Mouse (Mus musculus) CH12.LX (cell line): ENCODE measurements around the gene Atad5. TPM values are rescaled to one million over a fixed set of nuclear protein-coding genes. Genes with fewer than 3 reads are reported as not detected.

Experiments
- DNase-seq: peaks from one replicate; pipeline ENCODE4 v3.0.0-alpha.2; 2013; ENCODE audit errors: extremely low read depth
- H3K27ac ChIP-seq: 2 replicates; pipeline ENCODE4 v1.5.1; 2012; ENCODE audit warnings: low read depth, mild to moderate bottlenecking, control low read depth, moderate library complexity; ENCODE audit not compliant: insufficient read depth
- H3K27me3 ChIP-seq: replicated peaks from 2 replicates; pipeline ENCODE3; 2012; ENCODE audit warnings: inconsistent platforms
- H3K36me3 ChIP-seq, 2 experiments: replicated peaks in 1 of 2; 2 replicates each; pipeline versions ENCODE3 to v1.6.1; 2012; ENCODE audit warnings: inconsistent platforms in 1 of 2, low read length in 1 of 2, mild to moderate bottlenecking in 1 of 2, mixed read lengths in 1 of 2, moderate library complexity in 1 of 2; ENCODE audit not compliant: control insufficient read depth in 1 of 2, insufficient read depth in 1 of 2
- H3K4me1 ChIP-seq, 2 experiments: 2 replicates each; pipeline ENCODE4 v1.6.1; 2012; ENCODE audit warnings: inconsistent platforms in 1 of 2, moderate library complexity in 1 of 2; ENCODE audit not compliant: insufficient read depth in 2 of 2, control insufficient read depth in 1 of 2
- H3K4me2 ChIP-seq: 2 replicates; pipeline ENCODE4 v1.6.1; 2012; ENCODE audit warnings: low read depth, mild to moderate bottlenecking, control low read depth; ENCODE audit not compliant: poor library complexity, insufficient read depth, severe bottlenecking
- H3K4me3 ChIP-seq, 3 experiments: fragments of 150-350 bp in 1 of 3; sonication (generic) in 1 of 3; replicated peaks in 1 of 3; 2 replicates each; pipeline versions ENCODE3 to v1.5.1; 2011 to 2012; ENCODE audit warnings: low read depth in 2 of 3, low read length in 2 of 3, mild to moderate bottlenecking in 2 of 3, moderate library complexity in 2 of 3, control low read depth in 1 of 3, improper control_type of control experiment in 1 of 3, inconsistent platforms in 1 of 3, mixed read lengths in 1 of 3; ENCODE audit not compliant: poor library complexity in 1 of 3
- H3K79me2 ChIP-seq: replicated peaks from 2 replicates; pipeline ENCODE4 v1.6.1; 2012; ENCODE audit warnings: mild to moderate bottlenecking, moderate library complexity; ENCODE audit not compliant: control insufficient read depth, poor library complexity, insufficient read depth, severe bottlenecking; ENCODE audit errors: extremely low read depth
- H3K9ac ChIP-seq: 2 replicates; pipeline ENCODE4 v1.6.1; 2012; ENCODE audit warnings: low read depth, mild to moderate bottlenecking, control low read depth, moderate library complexity; ENCODE audit not compliant: insufficient read depth
- H3K9me3 ChIP-seq: replicated peaks from 2 replicates; pipeline ENCODE3; 2012; ENCODE audit warnings: low read length, inconsistent platforms, mixed read lengths
- CHD1 ChIP-seq: IDR thresholded peaks from 2 replicates; pipeline ENCODE4 v1.6.1; 2012; ENCODE audit warnings: low read depth, low read length, improper control_type of control experiment, inconsistent platforms
- CHD2 ChIP-seq: IDR thresholded peaks from 2 replicates; pipeline ENCODE4 v1.6.1; 2011; ENCODE audit warnings: low read length, improper control_type of control experiment
- CTCF ChIP-seq, 2 experiments: IDR thresholded peaks in 1 of 2; conservative IDR thresholded peaks in 1 of 2; 2 replicates each; pipeline ENCODE4 v1.5.1; 2011 to 2012; ENCODE audit warnings: low read depth in 2 of 2, low read length in 2 of 2, improper control_type of control experiment in 1 of 2, inconsistent platforms in 1 of 2, mild to moderate bottlenecking in 1 of 2, moderate library complexity in 1 of 2
- EP300 ChIP-seq: IDR thresholded peaks from 2 replicates; pipeline ENCODE4 v1.6.1; 2011; ENCODE audit warnings: low read length, improper control_type of control experiment
- GABPA ChIP-seq: IDR thresholded peaks from 2 replicates; pipeline ENCODE4 v1.6.1; 2012; ENCODE audit warnings: low read depth, low read length, improper control_type of control experiment, inconsistent platforms; ENCODE audit not compliant: insufficient replicate concordance
- HCFC1 ChIP-seq: IDR thresholded peaks from 2 replicates; pipeline ENCODE4 v1.6.1; 2012; ENCODE audit warnings: low read depth, mild to moderate bottlenecking, inconsistent platforms, low read length, improper control_type of control experiment
- JUND ChIP-seq: conservative IDR thresholded peaks from 2 replicates; pipeline ENCODE4 v1.6.1; 2011; ENCODE audit warnings: low read depth, low read length, improper control_type of control experiment
- KAT2A ChIP-seq: IDR thresholded peaks from 2 replicates; pipeline ENCODE4 v1.6.1; 2012; ENCODE audit warnings: low read length, improper control_type of control experiment, inconsistent platforms; ENCODE audit not compliant: insufficient replicate concordance
- NRF1 ChIP-seq: IDR thresholded peaks from 2 replicates; pipeline ENCODE4 v1.6.1; 2014; ENCODE audit warnings: low read depth, mild to moderate bottlenecking, inconsistent platforms, low read length, improper control_type of control experiment, moderate library complexity
- PAX5 ChIP-seq: IDR thresholded peaks from 2 replicates; pipeline ENCODE4 v1.6.1; 2012; ENCODE audit warnings: low read length, inconsistent platforms, mixed read lengths
- POLR2A ChIP-seq: IDR thresholded peaks from 2 replicates; pipeline ENCODE4 v1.6.1; 2011; ENCODE audit warnings: low read depth, mild to moderate bottlenecking, improper control_type of control experiment, low read length
- POLR2AphosphoS2 ChIP-seq: IDR thresholded peaks from 2 replicates; pipeline ENCODE4 v1.6.1; 2011; ENCODE audit warnings: low read depth, low read length, improper control_type of control experiment
- RAD21 ChIP-seq: IDR thresholded peaks from 2 replicates; pipeline ENCODE4 v1.6.1; 2011; ENCODE audit warnings: low read depth, mild to moderate bottlenecking, low read length, improper control_type of control experiment, moderate library complexity
- RCOR1 ChIP-seq: conservative IDR thresholded peaks from 2 replicates; pipeline ENCODE4 v1.6.1; 2012; ENCODE audit warnings: low read depth, mild to moderate bottlenecking, inconsistent platforms, low read length, improper control_type of control experiment
- USF1 ChIP-seq: IDR thresholded peaks from 2 replicates; pipeline ENCODE4 v1.6.1; 2014; ENCODE audit warnings: low read depth, mild to moderate bottlenecking, inconsistent platforms, low read length, improper control_type of control experiment
- ZC3H11A ChIP-seq: IDR thresholded peaks from 2 replicates; pipeline ENCODE4 v1.6.1; 2012; ENCODE audit warnings: low read depth, mild to moderate bottlenecking, inconsistent platforms, low read length, improper control_type of control experiment
- ZMIZ1 ChIP-seq: IDR thresholded peaks from 2 replicates; pipeline ENCODE4 v1.6.1; 2012; ENCODE audit warnings: low read depth, mild to moderate bottlenecking, inconsistent platforms, low read length, improper control_type of control experiment
- dilution Hi-C: fragments of 300-500 bp; cut with MboI; formaldehyde crosslinking; loops from 2 replicates; pipeline ENCODE4 v1.14.3; 2020; ENCODE audit warnings: low sequenced_read_pairs; ENCODE audit not compliant: extremely low pct_unique_long_range_greater_than_20kb, extremely low pct_ligation_motif_present
- in situ Hi-C: fragments of 300-500 bp; cut with MboI; formaldehyde crosslinking; loops from 3 replicates; pipeline ENCODE4 v1.14.3; 2019; ENCODE audit warnings: low sequenced_read_pairs, low pct_ligation_motif_present, low pct_unique_long_range_greater_than_20kb, mixed read lengths
- polyA plus RNA-seq: library from polyadenylated mRNA; unstranded; fragments of >175 nt; gene quantifications from 2 replicates; pipeline ENCODE4 v1.2.1, GENCODE M21; 2012; ENCODE audit warnings: low read depth; ENCODE audit not compliant: insufficient read length
- total RNA-seq, 2 experiments: library from RNA; depleted of rRNA; stranded (reverse); fragments of 300-350 nt in 1 of 2; fragments of >200 nt in 1 of 2; gene quantifications; 2 replicates each; pipeline ENCODE4 v1.2.3; 2012 to 2014

Gene Atad5
- total and polyA plus RNA-seq, 3 experiments: 24.0 to 46.3 (median 35.2) TPM

DNA sequence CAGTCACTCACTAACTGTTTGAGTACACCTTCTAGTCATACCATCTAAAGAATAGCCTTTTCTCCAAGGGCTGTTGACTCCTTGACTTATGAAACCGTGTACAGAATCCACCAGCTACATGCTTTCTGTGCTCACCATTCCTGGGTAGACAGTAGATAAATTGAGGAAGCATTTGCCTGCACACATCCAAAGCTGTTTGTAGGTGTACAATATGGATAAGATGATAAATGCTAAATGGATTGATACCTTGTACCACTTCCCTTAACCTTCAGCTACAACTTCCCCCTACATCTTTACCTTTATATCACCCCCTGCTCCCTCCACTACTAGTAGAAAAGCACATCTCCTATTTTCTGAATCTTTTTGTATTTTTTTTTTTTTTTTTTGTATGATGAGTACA, 15.2 kb downstream of the Atad5 start:
- no peaks in the 10 kb centered on the region for H3K27me3 ChIP-seq
- no peak overlapping the region for H3K9ac ChIP-seq
- no peaks in the 10 kb centered on the region for H3K9me3 ChIP-seq
- DNase-seq: no peak
- H3K4me1 ChIP-seq: no peaks in the 10 kb centered on the region
- H3K4me2 ChIP-seq: no peak overlapping the region
- H3K4me3 ChIP-seq: no peak overlapping the region
- TF ChIP-seq JUND (no peak), EP300 (no peak), POLR2AphosphoS2 (no peak), KAT2A (no peak), USF1 (no peak), PAX5 (no peak), GABPA (no peak), CHD1 (no peak), CTCF (conservative IDR thresholded peaks at IDR 0.05 in 1 of 2, IDR thresholded peaks at IDR 0.05 in 1 of 2; ENCODE audit: low read depth in 2 of 2, low read length in 2 of 2) (no peak)
- TF ChIP-seq, all 38 proteins: peak for 0
- in situ Hi-C loops (no loop called here), dilution Hi-C loops (no loop called here)
- Histone ChIP-seq H3K36me3 (peaks cover 54 to 86% of the 10 kb centered on the region in 2 experiments), H3K27ac (no peak overlapping the region), H3K79me2 (peaks cover 5% of the 10 kb centered on the region)

- no peak overlapping the region for H3K4me2 ChIP-seq
- H3K9me3 ChIP-seq: no peaks in the 10 kb centered on the region
- H3K4me3 ChIP-seq: no peak overlapping the region
- no peak overlapping the region for H3K27ac ChIP-seq
- no peaks in the 10 kb centered on the region for H3K4me1 ChIP-seq
- peaks cover 68 to 89% of the 10 kb centered on the region in 2 experiments for H3K36me3 ChIP-seq
- no peaks in the 10 kb centered on the region for H3K79me2 ChIP-seq
- H3K27me3 ChIP-seq: no peaks in the 10 kb centered on the region
- DNase-seq: no peak
- H3K9ac ChIP-seq: no peak overlapping the region
- TF ChIP-seq ZC3H11A (no peak), CHD2 (no peak), POLR2AphosphoS2 (no peak), RAD21 (no peak), KAT2A (no peak), POLR2A (no peak)
- dilution Hi-C loops: no loop called here
- in situ Hi-C loops: no loop called here
Observed at GRCm38 (mm10) chr11:80116411-80116810, 27.2 kb downstream of the Atad5 start.

DNA sequence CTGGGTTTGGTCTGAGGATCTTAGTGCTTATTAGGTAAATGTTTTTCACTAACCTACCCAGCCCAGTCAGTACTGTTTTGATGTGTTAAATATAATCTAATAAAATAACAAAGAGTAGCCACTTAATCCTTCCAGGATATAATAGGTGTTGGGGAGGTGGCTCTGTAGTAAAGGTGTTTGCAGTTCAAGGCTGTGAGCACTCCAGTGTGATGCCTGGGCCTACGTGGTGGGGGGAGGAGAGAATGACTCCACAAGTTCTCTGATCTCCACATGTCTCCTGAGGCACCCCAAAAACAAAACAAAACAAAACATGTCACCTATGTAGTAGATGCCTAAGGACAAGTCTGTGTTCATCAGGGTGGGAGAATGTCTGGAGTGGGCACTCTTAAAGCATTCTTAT, 42.9 kb downstream of the Atad5 start:
- Histone ChIP-seq H3K4me3 (no peak overlapping the region), H3K27ac (0 out of 2 replicates have a peak overlapping the region, but pooled peaks have one; percentile 19), H3K36me3 (peaks cover 44 to 86% of the 10 kb centered on the region in 2 experiments), H3K4me2 (no peak overlapping the region), H3K4me1 (no peaks in the 10 kb centered on the region), H3K9ac (no peak overlapping the region), H3K27me3 (no peaks in the 10 kb centered on the region), H3K9me3 (no peaks in the 10 kb centered on the region), H3K79me2 (peaks cover 5% of the 10 kb centered on the region)
- TF ChIP-seq USF1 (no peak), ZMIZ1 (no peak), JUND (no peak), RCOR1 (no peak), POLR2AphosphoS2 (no peak), NRF1 (no peak), HCFC1 (no peak)
- in situ Hi-C loops (no loop called here), dilution Hi-C loops (no loop called here)
- no peak for DNase-seq
